Mouse (Mus musculus) hindbrain, embryonic 11.5 days (tissue): ENCODE data around the gene Maea. TPM values are rescaled to one million over a fixed set of nuclear protein-coding genes. Genes with fewer than 3 reads are reported as not detected.

ENCODE experiments used
- ATAC-seq: fragments of 200-750 bp; cut with Nextera tagmentation; 2 replicates; pipeline ENCODE4 v1.8.0; 2017; ENCODE audit warnings: mild to moderate bottlenecking, moderate TSS enrichment, moderate library complexity; ENCODE audit not compliant: low FRiP score
- DNase-seq: peaks from one replicate; pipeline ENCODE4 v3.0.0-alpha.2; 2015; ENCODE audit warnings: low spot score
- H3K27ac ChIP-seq: fragments of 300-500 bp; sonication (generic); 2 replicates; pipeline ENCODE4 v1.5.1; 2014; ENCODE audit warnings: mild to moderate bottlenecking, low read depth, low read length
- H3K27me3 ChIP-seq: fragments of 300-500 bp; sonication (generic); 2 replicates; pipeline ENCODE4 v1.6.1; 2014; ENCODE audit warnings: mild to moderate bottlenecking, low read length, moderate library complexity, mixed read lengths; ENCODE audit not compliant: control insufficient read depth, insufficient read depth
- H3K36me3 ChIP-seq: fragments of 300-500 bp; sonication (generic); 2 replicates; pipeline ENCODE4 v1.6.1; 2014; ENCODE audit warnings: mild to moderate bottlenecking, low read length, moderate library complexity, mixed read lengths; ENCODE audit not compliant: control insufficient read depth, insufficient read depth
- H3K4me1 ChIP-seq: fragments of 300-500 bp; sonication (generic); replicated peaks from 2 replicates; pipeline ENCODE4 v1.6.1; 2014; ENCODE audit warnings: low read length, mixed read lengths; ENCODE audit not compliant: control insufficient read depth, insufficient read depth
- H3K4me2 ChIP-seq: fragments of 300-500 bp; sonication (generic); replicated peaks from 2 replicates; pipeline ENCODE4 v1.6.1; 2014; ENCODE audit warnings: mild to moderate bottlenecking, low read depth, low read length
- H3K4me3 ChIP-seq: fragments of 300-500 bp; sonication (generic); 2 replicates; pipeline ENCODE4 v1.5.1; 2014; ENCODE audit warnings: low read depth, low read length
- H3K9ac ChIP-seq: fragments of 300-500 bp; sonication (generic); 2 replicates; pipeline ENCODE4 v1.6.1; 2014; ENCODE audit warnings: low read depth, low read length
- H3K9me3 ChIP-seq: fragments of 300-500 bp; sonication (generic); 2 replicates; pipeline ENCODE4 v1.6.1; 2016; ENCODE audit warnings: low read length; ENCODE audit not compliant: control insufficient read depth
- WGBS: fragments of 180-500 bp; shearing (Covaris S2); extraction: QIAGEN DNeasy Blood & Tissue Kit; methylation state at CpG from one replicate; pipeline ENCODE4 v1.1.7; 2014; 5-methylcytosine and 5-hydroxymethylcytosine counted together
- polyA plus RNA-seq: library from polyadenylated mRNA; unstranded; fragments of >200 nt; fragmentation: Nextera tagmentation; extraction: Ambion mirVana; gene quantifications from 2 replicates; pipeline ENCODE4 v1.2.1, GENCODE M21; 2014

The Maea gene
- polyA plus RNA-seq, 1 experiment from 2014 or later = 133 TPM

DNA sequence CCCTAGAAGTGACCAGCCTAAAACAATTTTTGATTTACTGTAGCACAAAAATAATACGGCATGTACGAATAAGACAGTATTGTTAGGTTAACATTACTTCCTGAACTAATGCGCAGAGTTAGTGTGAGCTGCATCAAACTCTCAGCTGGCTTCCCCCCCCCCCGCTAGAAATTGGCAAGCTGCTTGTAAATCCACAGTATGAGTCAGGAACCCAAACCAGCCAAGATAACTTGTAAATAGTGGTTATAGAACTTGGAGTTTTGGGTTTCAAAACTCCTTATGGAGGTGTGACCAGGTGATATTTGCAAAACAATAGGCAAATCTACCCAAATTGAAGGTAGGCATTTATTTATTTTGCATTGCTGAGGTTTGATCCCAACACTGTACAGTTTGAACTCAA, 14.4 kb downstream of the Maea start:
- Histone ChIP-seq H3K27ac (no peak overlapping the region), H3K9me3 (no peaks in the 10 kb centered on the region), H3K4me1 (no peaks in the 10 kb centered on the region), H3K4me2 (no peak overlapping the region), H3K4me3 (no peak overlapping the region), H3K9ac (no peak overlapping the region), H3K36me3 (no peaks in the 10 kb centered on the region), H3K27me3 (no peaks in the 10 kb centered on the region)
- 78% methylated on average over 4 of the region's 4 CpGs for WGBS
- DNase-seq = no peak
- no peak for ATAC-seq

DNA sequence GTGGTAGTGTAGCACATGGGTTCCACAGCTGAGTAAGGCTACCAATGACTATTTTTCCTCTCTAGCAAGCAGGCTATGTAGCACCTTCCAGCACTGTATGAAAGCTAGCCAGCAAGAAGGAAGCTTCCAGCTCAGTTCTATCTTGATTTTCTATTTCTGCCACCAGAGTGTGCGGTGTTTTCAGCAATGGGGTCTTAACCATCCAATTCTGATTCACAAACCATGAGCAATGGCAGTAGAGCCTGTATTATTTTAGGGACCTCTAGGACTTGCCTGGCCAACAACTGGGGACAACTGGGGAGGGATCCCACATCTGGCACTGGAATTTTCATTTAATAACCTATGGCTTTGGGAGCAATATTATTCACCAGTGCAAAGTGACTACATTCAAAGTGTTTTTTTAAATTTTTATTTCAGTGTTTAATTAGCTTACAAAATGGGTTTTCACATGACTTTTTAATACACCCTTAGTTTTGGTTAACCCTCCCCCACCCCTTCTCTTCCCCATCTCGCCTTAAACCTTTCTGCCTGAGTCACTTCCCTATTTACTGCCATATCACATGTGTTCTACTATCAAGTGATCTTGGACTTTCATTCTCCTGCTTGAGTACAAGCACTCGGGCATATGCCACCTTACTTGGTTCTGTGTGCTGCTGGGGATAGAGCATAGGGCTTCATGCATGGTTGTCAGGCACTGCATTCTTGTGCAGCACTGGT, 16.4 kb downstream of the Maea start:
- Histone ChIP-seq H3K9me3 (no peaks in the 10 kb centered on the region), H3K27me3 (no peaks in the 10 kb centered on the region)
- WGBS = 94% methylated on average over 3 of the region's 3 CpGs

DNA sequence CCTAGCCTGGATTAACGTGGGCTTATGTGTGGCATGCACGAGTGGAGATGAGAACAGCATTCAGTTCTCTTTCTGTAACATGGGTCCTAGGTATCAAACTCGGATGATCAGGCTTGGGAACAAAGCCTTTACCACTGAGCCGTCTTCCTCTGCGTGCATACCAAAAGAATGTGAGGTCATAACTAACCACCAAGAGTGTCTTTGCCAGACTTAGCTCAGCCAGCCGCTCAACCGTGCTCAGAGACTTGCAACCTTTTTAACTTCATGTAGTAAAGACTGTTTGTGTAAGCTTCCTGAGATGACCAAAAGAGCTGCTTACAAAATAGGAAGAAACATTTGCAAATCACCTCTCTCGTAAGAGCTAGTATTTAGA, 16.9 kb downstream of the Maea start:
- WGBS = 88% methylated on average over 8 of the region's 8 CpGs
- Histone ChIP-seq H3K27ac (no peak overlapping the region), H3K9me3 (no peaks in the 10 kb centered on the region)

More for the DNA sequence above, 16.4 kb downstream of the Maea start:
- Histone ChIP-seq H3K9ac (no peak overlapping the region), H3K4me1 (no peaks in the 10 kb centered on the region), H3K27ac (no peak overlapping the region), H3K4me3 (no peak overlapping the region), H3K4me2 (no peak overlapping the region), H3K36me3 (no peaks in the 10 kb centered on the region)
- DNase-seq (no peak), ATAC-seq (no peak)

DNA sequence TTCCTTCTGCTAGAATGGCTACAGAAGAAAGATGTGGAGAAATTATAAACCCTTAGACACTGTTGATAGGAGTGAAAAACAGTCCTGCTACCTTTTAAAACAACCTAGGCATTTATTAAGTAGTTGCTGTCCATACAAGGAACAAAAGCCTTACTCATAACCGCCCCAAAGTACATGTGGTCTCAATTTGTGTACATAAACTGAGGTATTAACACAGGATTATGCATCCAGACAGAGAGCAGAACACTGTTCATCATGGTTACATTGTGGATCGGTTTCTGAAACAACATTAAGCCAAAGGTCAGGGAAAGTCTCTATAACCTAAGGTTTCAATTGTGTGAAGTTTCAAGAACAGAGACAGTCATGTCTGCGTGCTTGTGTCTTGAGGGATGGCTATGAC, 17.7 kb downstream of the Maea start:
- ATAC-seq = no peak
- H3K9me3 ChIP-seq = no peaks in the 10 kb centered on the region
- no peak overlapping the region for H3K4me2 ChIP-seq
- no peak overlapping the region for H3K9ac ChIP-seq
- no peaks in the 10 kb centered on the region for H3K27me3 ChIP-seq
- H3K4me3 ChIP-seq = no peak overlapping the region
- no peak overlapping the region for H3K27ac ChIP-seq
- no peaks in the 10 kb centered on the region for H3K36me3 ChIP-seq
- H3K4me1 ChIP-seq = no peaks in the 10 kb centered on the region
- DNase-seq = no peak
- WGBS = 84% methylated on average over 3 of the region's 3 CpGs

More for the DNA sequence above, 16.9 kb downstream of the Maea start:
- no peaks in the 10 kb centered on the region for H3K4me1 ChIP-seq
- H3K9ac ChIP-seq = no peak overlapping the region
- DNase-seq (no peak), ATAC-seq (no peak)
- H3K4me2 ChIP-seq = no peak overlapping the region
- no peaks in the 10 kb centered on the region for H3K36me3 ChIP-seq
- H3K4me3 ChIP-seq = no peak overlapping the region
- H3K27me3 ChIP-seq = no peaks in the 10 kb centered on the region

- Histone ChIP-seq H3K4me3 (no peak overlapping the region), H3K27me3 (no peaks in the 10 kb centered on the region), H3K27ac (no peak overlapping the region), H3K4me1 (no peaks in the 10 kb centered on the region), H3K4me2 (no peak overlapping the region), H3K9me3 (no peaks in the 10 kb centered on the region), H3K36me3 (peaks cover 2% of the 10 kb centered on the region; the same call in 1 of the 2 replicates), H3K9ac (no peak overlapping the region)
- 97% methylated on average over 1 of the region's 1 CpGs for WGBS
- DNase-seq (no peak), ATAC-seq (no peak)
Observed at GRCm38 (mm10) chr5:33357494-33357893, 22.2 kb downstream of the Maea start.

- 95% methylated on average over 4 of the region's 4 CpGs for WGBS
- DNase-seq = no peak
- peaks cover 5% of the 10 kb centered on the region; the same call in 1 of the 2 replicates for H3K36me3 ChIP-seq
- no peaks in the 10 kb centered on the region for H3K27me3 ChIP-seq
- no peak overlapping the region for H3K4me3 ChIP-seq
- ATAC-seq = no peak
- no peaks in the 10 kb centered on the region for H3K4me1 ChIP-seq
- H3K27ac ChIP-seq = no peak overlapping the region
- H3K4me2 ChIP-seq = no peak overlapping the region
- H3K9me3 ChIP-seq = no peaks in the 10 kb centered on the region
- H3K9ac ChIP-seq = no peak overlapping the region
Observed at GRCm38 (mm10) chr5:33358467-33358866, 23.2 kb downstream of the Maea start.

DNA sequence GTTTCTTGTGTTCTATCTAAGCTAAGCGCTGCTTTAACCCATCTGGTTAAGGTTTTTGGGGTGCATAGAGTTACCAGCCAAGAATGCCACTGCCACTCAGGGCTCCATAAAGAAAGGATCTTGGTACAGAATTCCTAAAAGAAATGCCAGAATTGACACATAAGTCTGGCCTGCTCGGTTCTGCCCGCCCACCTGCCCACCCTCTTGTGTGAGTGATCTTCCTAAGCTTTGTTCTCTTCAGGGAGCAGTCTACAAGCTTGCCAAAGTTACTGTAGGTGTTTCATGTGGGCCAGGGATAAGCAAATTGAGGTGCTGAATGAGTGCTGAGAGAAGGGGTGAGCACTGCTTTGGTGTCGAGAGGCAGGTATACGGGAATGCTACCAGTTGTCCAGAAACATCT, 28.0 kb downstream of the Maea start:
- Histone ChIP-seq H3K4me3 (no peak overlapping the region), H3K4me1 (no peaks in the 10 kb centered on the region), H3K36me3 (peaks cover 14% of the 10 kb centered on the region), H3K4me2 (no peak overlapping the region), H3K9ac (no peak overlapping the region), H3K27ac (no peak overlapping the region), H3K9me3 (no peaks in the 10 kb centered on the region), H3K27me3 (no peaks in the 10 kb centered on the region)
- no peak for ATAC-seq
- 96% methylated on average over 5 of the region's 5 CpGs for WGBS
- no peak for DNase-seq

DNA sequence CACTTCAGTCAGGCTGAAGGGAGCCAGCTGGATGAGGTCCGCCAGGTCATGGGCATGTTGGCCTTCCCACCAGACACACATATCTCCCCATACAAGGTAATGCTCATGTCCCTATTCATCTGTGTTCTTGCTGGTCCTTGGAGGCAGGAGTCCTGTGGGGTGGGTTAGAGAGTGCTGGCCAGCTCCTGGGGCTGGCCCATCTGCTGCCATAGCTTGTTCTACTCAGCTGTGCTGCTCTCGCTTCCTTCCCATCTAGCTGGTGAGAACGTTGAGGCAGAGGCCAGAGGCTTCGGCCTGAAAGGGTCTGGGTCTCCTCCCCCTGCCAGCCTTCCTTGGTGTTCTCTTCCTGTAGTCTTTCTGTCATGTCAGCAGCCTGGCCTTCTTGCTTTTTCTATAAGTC, 33.3 kb downstream of the Maea start:
- 95% methylated on average over 4 of the region's 4 CpGs for WGBS
- no peaks in the 10 kb centered on the region for H3K9me3 ChIP-seq

GRCm38 (mm10) chr5:33371137-33371536, 35.8 kb downstream of the Maea start:
- H3K27me3 ChIP-seq = no peaks in the 10 kb centered on the region
- H3K9ac ChIP-seq = no peak overlapping the region
- DNase-seq (peak; percentile 11), ATAC-seq (no peak)
- H3K36me3 ChIP-seq = peaks cover 17% of the 10 kb centered on the region
- no peaks in the 10 kb centered on the region for H3K4me1 ChIP-seq
- no peak overlapping the region for H3K4me2 ChIP-seq
- no peaks in the 10 kb centered on the region for H3K9me3 ChIP-seq
- H3K4me3 ChIP-seq = no peak overlapping the region
- H3K27ac ChIP-seq = no peak overlapping the region

More for the DNA sequence above, 33.3 kb downstream of the Maea start:
- Histone ChIP-seq H3K9ac (no peak overlapping the region), H3K27me3 (no peaks in the 10 kb centered on the region), H3K4me2 (no peak overlapping the region), H3K4me1 (no peaks in the 10 kb centered on the region), H3K36me3 (peaks cover 21% of the 10 kb centered on the region), H3K4me3 (no peak overlapping the region), H3K27ac (no peak overlapping the region)
- ATAC-seq (no peak), DNase-seq (no peak)
